Mouse (Mus musculus) liver, postnatal 0 days (tissue): ENCODE data around the gene Smim14.

Experiments used
- CTCF ChIP-seq: sonication (generic); IDR thresholded peaks from 2 replicates; pipeline ENCODE4 v1.5.1; 2016; ENCODE audit warnings: antibody characterized with exemption, low read depth
- EP300 ChIP-seq: IDR thresholded peaks from 2 replicates; pipeline ENCODE4 v1.6.1; 2016; ENCODE audit warnings: antibody characterized with exemption, low read depth, mild to moderate bottlenecking

GRCm38 (mm10) chr5:65487381-65487780 is 49.6 kb downstream of the Smim14 start:
- TF ChIP-seq CTCF (no peak), EP300 (no peak)
